Mouse (Mus musculus) liver, postnatal 0 days (tissue): ENCODE data around the gene Plcb3. TPM values are rescaled to one million over a fixed set of nuclear protein-coding genes. Genes with fewer than 3 reads are reported as not detected.
A peak's percentile ranks its signal among the peaks of the same experiment; 100 is the strongest.

Experiments used
- ATAC-seq: fragments of 200-750 bp; cut with Nextera tagmentation; 2 replicates; pipeline ENCODE4 v1.8.0; 2017; ENCODE audit warnings: mild to moderate bottlenecking, moderate library complexity
- DNase-seq: peaks from one replicate; pipeline ENCODE4 v3.0.0-alpha.2; 2016
- H3K27ac ChIP-seq: fragments of 300-500 bp; sonication (generic); 2 replicates; pipeline ENCODE4 v1.5.1; 2014; ENCODE audit warnings: antibody characterized with exemption, moderate library complexity, mild to moderate bottlenecking, low read depth
- H3K27me3 ChIP-seq: fragments of 300-500 bp; sonication (generic); 2 replicates; pipeline ENCODE4 v1.6.1; 2014; ENCODE audit warnings: low read length, control low read depth, mixed read lengths; ENCODE audit not compliant: insufficient read depth
- H3K36me3 ChIP-seq: fragments of 300-500 bp; sonication (generic); replicated peaks from 2 replicates; pipeline ENCODE4 v1.6.1; 2014; ENCODE audit warnings: mild to moderate bottlenecking, control low read depth, low read length, moderate library complexity, mixed read lengths; ENCODE audit not compliant: insufficient read depth
- H3K4me1 ChIP-seq: fragments of 300-500 bp; sonication (generic); 2 replicates; pipeline ENCODE4 v1.6.1; 2014; ENCODE audit warnings: antibody characterized with exemption, mild to moderate bottlenecking, control low read depth; ENCODE audit not compliant: insufficient read depth
- H3K4me2 ChIP-seq: fragments of 300-500 bp; sonication (generic); 2 replicates; pipeline ENCODE4 v1.6.1; 2014; ENCODE audit warnings: low read depth, mild to moderate bottlenecking, low read length, moderate library complexity, mixed read lengths
- H3K4me3 ChIP-seq: fragments of 300-500 bp; sonication (generic); 2 replicates; pipeline ENCODE4 v1.5.1; 2014; ENCODE audit warnings: low read depth, low read length
- H3K9ac ChIP-seq: fragments of 300-500 bp; sonication (generic); replicated peaks from 2 replicates; pipeline ENCODE4 v1.6.1; 2014; ENCODE audit warnings: mild to moderate bottlenecking, moderate library complexity
- H3K9me3 ChIP-seq: fragments of 300-500 bp; sonication (generic); 2 replicates; pipeline ENCODE4 v1.6.1; 2016; ENCODE audit warnings: mild to moderate bottlenecking, control low read depth, low read length, mixed read lengths
- CTCF ChIP-seq: sonication (generic); IDR thresholded peaks from 2 replicates; pipeline ENCODE4 v1.5.1; 2016; ENCODE audit warnings: antibody characterized with exemption, low read depth
- EP300 ChIP-seq: IDR thresholded peaks from 2 replicates; pipeline ENCODE4 v1.6.1; 2016; ENCODE audit warnings: antibody characterized with exemption, low read depth, mild to moderate bottlenecking
- WGBS: fragments of 180-500 bp; shearing (Covaris S2); extraction: QIAGEN DNeasy Blood & Tissue Kit; methylation state at CpG from one replicate; pipeline ENCODE4 v1.1.7; 2014; ENCODE audit not compliant: insufficient replicate concordance; 5-methylcytosine and 5-hydroxymethylcytosine counted together
- polyA plus RNA-seq: library from polyadenylated mRNA; unstranded; fragments of >200 nt; fragmentation: Nextera tagmentation; extraction: Ambion mirVana; gene quantifications from 2 replicates; pipeline ENCODE4 v1.2.1, GENCODE M21; 2015

Plcb3 gene
- polyA plus RNA-seq, 1 experiment from 2014 or later, result 3.5 TPM

GRCm38 (mm10) chr19:6943709-6944108 lies 32.6 kb downstream of the Plcb3 start:
- H3K9ac ChIP-seq, result no peak overlapping the region

GRCm38 (mm10) chr19:6942764-6943163 lies 33.5 kb downstream of the Plcb3 start:
- H3K4me1 ChIP-seq, result peaks cover 16% of the 10 kb centered on the region

More at GRCm38 (mm10) chr19:6943709-6944108, 32.6 kb downstream of the Plcb3 start:
- DNase-seq (no peak), ATAC-seq (no peak)
- H3K4me2 ChIP-seq, result no peak overlapping the region
- no peak overlapping the region for H3K4me3 ChIP-seq
- no peaks in the 10 kb centered on the region for H3K9me3 ChIP-seq
- H3K36me3 ChIP-seq, result no peaks in the 10 kb centered on the region; the same call in 1 of the 2 replicates
- no peaks in the 10 kb centered on the region for H3K27me3 ChIP-seq
- H3K27ac ChIP-seq, result no peak overlapping the region
- H3K4me1 ChIP-seq, result peaks cover 16% of the 10 kb centered on the region
- TF ChIP-seq CTCF (no peak), EP300 (no peak)
- 86% methylated on average over 6 of the region's 6 CpGs for WGBS

GRCm38 (mm10) chr19:6942249-6942691 lies 34.0 kb downstream of the Plcb3 start, which contains the start of gene Gpr137:
Gene Gpr137, minus strand, starts transcription at chr19:6942480.
- peak within 1 kb of the TSS; percentile 81 for H3K4me3 ChIP-seq
- no peaks in the 10 kb centered on the region for H3K27me3 ChIP-seq
- peak within 1 kb of the TSS; percentile 98 for H3K4me2 ChIP-seq
- peak; percentile 89 for ATAC-seq
- WGBS, result under 1% methylated on average over 27 of the region's 27 CpGs
- H3K27ac ChIP-seq, result peak within 1 kb of the TSS; percentile 91
- TF ChIP-seq EP300, result no peak
- TF ChIP-seq CTCF, result no peak
- no peaks in the 10 kb centered on the region for H3K36me3 ChIP-seq
- H3K9me3 ChIP-seq, result no peaks in the 10 kb centered on the region
- H3K4me1 ChIP-seq, result peaks cover 16% of the 10 kb centered on the region
- peak within 1 kb of the TSS; percentile 80 for H3K9ac ChIP-seq
- DNase-seq, result peak; percentile 95

More at GRCm38 (mm10) chr19:6942764-6943163, 33.5 kb downstream of the Plcb3 start:
- H3K4me3 ChIP-seq, result peak overlapping the region; percentile 81
- H3K27me3 ChIP-seq, result no peaks in the 10 kb centered on the region
- no peak for ATAC-seq
- peak overlapping the region; percentile 91 for H3K27ac ChIP-seq
- peak overlapping the region; percentile 80 for H3K9ac ChIP-seq
- peak overlapping the region; percentile 98 for H3K4me2 ChIP-seq
- no peak for DNase-seq
- no peaks in the 10 kb centered on the region for H3K9me3 ChIP-seq
- WGBS, result 20% methylated on average over 5 of the region's 5 CpGs
- TF ChIP-seq CTCF, result no peak
- no peak for TF ChIP-seq EP300
- H3K36me3 ChIP-seq, result no peaks in the 10 kb centered on the region

- peaks cover 14% of the 10 kb centered on the region for H3K4me1 ChIP-seq
- H3K4me2 ChIP-seq, result peak within 1 kb of the TSS; percentile 98
- H3K9ac ChIP-seq, result peak within 1 kb of the TSS; percentile 80
- under 1% methylated on average over 81 of the region's 83 CpGs for WGBS
- ATAC-seq (peak; percentile 78), DNase-seq (peak; percentile 97)
- H3K27me3 ChIP-seq, result no peaks in the 10 kb centered on the region
- no peaks in the 10 kb centered on the region for H3K9me3 ChIP-seq
- H3K36me3 ChIP-seq, result no peaks in the 10 kb centered on the region
- peak within 1 kb of the TSS; percentile 81 for H3K4me3 ChIP-seq
- H3K27ac ChIP-seq, result peak within 1 kb of the TSS; percentile 91
- TF ChIP-seq EP300, result peak; percentile 93
- TF ChIP-seq CTCF, result peak; percentile 28
These were observed 34.7 kb downstream of the Plcb3 start, which contains the start of gene Bad for GRCm38 (mm10) chr19:6941372-6942248. Gene Bad, plus strand, starts transcription at chr19:6941861.

- DNase-seq, result no peak
- TF ChIP-seq CTCF, result no peak
- no peak for TF ChIP-seq EP300
- Histone ChIP-seq H3K4me1 (peaks cover 14% of the 10 kb centered on the region), H3K9ac (peak overlapping the region; percentile 80), H3K27ac (peak overlapping the region; percentile 45; the same call in 1 of the 2 replicates), H3K4me3 (peak overlapping the region; percentile 81), H3K4me2 (peak overlapping the region; percentile 98), H3K27me3 (peaks cover 5% of the 10 kb centered on the region), H3K9me3 (no peaks in the 10 kb centered on the region), H3K36me3 (no peaks in the 10 kb centered on the region)
- no peak for ATAC-seq
- 27% methylated on average over 29 of the region's 29 CpGs for WGBS
These were observed 35.6 kb downstream of the Plcb3 start for GRCm38 (mm10) chr19:6940396-6941351.
